Mouse (Mus musculus) heart, postnatal 10 days (tissue): Measurements from ENCODE around the gene F830045P16Rik. TPM values are rescaled to one million over a fixed set of nuclear protein-coding genes. Genes with fewer than 3 reads are reported as not detected.

ENCODE experiments used
- DNase-seq, 2 experiments: peaks; one replicate each; pipeline ENCODE4 v3.0.0; 2021
- intact Hi-C: fragments of 180-260 bp; cut with DNase I; formaldehyde crosslinking; loops from one replicate; pipeline ENCODE4 v1.15.1; 2025
- total RNA-seq, 2 experiments: library from RNA; stranded (reverse); gene quantifications; 2 replicates each; pipeline ENCODE4 v1.2.3; 2021

Gene F830045P16Rik
- total RNA-seq, 2 experiments from 2014 or later = not detected

GRCm38 (mm10) chr2:129546772-129547171 is 10.4 kb upstream of the F830045P16Rik start:
- intact Hi-C loops = no loop called here
- no peak for DNase-seq

GRCm38 (mm10) chr2:129545596-129545995 is 9.2 kb upstream of the F830045P16Rik start:
- peak; percentile 33 to 35 for DNase-seq
- intact Hi-C loops = no loop called here

- intact Hi-C loops = no loop called here
- no peak for DNase-seq
These were observed 8.5 kb upstream of the F830045P16Rik start for GRCm38 (mm10) chr2:129544919-129545318.

- intact Hi-C loops = no loop called here
- peak; percentile 35 to 50 for DNase-seq
These were observed 8.0 kb upstream of the F830045P16Rik start for GRCm38 (mm10) chr2:129544448-129544847.

- intact Hi-C loops = no loop called here
- DNase-seq = no peak
These were observed 3.6 kb upstream of the F830045P16Rik start for GRCm38 (mm10) chr2:129540036-129540435.

GRCm38 (mm10) chr2:129539175-129539574 is 2.8 kb upstream of the F830045P16Rik start:
- no peak for DNase-seq
- intact Hi-C loops = loop anchor here (5.0 kb wide), 2 partner anchors 37 to 53 kb away; partner anchors contain the start of gene Sirpa

GRCm38 (mm10) chr2:129537926-129538325 is 1.5 kb upstream of the F830045P16Rik start:
- peak; percentile 48 to 65 for DNase-seq
- intact Hi-C loops = loop anchor here (5.0 kb wide), 2 partner anchors 36 to 54 kb away; partner anchors contain the start of gene Sirpa

GRCm38 (mm10) chr2:129537360-129537759 is 958 bp upstream of the F830045P16Rik start:
- DNase-seq = no peak
- intact Hi-C loops = loop anchor here (5.0 kb wide), 2 partner anchors 35 to 55 kb away; partner anchors contain the start of gene Sirpa

GRCm38 (mm10) chr2:129536926-129537325 is 524 bp upstream of the F830045P16Rik start:
- intact Hi-C loops = loop anchor here (5.0 kb wide), 2 partner anchors 35 to 55 kb away; partner anchors contain the start of gene Sirpa
- DNase-seq = no peak

GRCm38 (mm10) chr2:129534886-129535591 is 1.4 kb downstream of the F830045P16Rik start:
- peak in 1 of 2 experiments; percentile 29 for DNase-seq
- intact Hi-C loops = loop anchor here (5.0 kb wide), 2 partner anchors 33 to 57 kb away; partner anchors contain the start of gene Sirpa

- peak in 1 of 2 experiments; percentile 30 for DNase-seq
- intact Hi-C loops = no loop called here
These were observed 4.5 kb downstream of the F830045P16Rik start for GRCm38 (mm10) chr2:129531890-129532289.

- intact Hi-C loops = no loop called here
- no peak for DNase-seq
These were observed 5.3 kb downstream of the F830045P16Rik start for GRCm38 (mm10) chr2:129531102-129531501.

- peak; percentile 77 to 83 for DNase-seq
- intact Hi-C loops = no loop called here
These were observed 6.8 kb downstream of the F830045P16Rik start for GRCm38 (mm10) chr2:129529297-129530209.

- intact Hi-C loops = no loop called here
- no peak for DNase-seq
These were observed 8.5 kb downstream of the F830045P16Rik start for GRCm38 (mm10) chr2:129527916-129528315.

- intact Hi-C loops = no loop called here
- DNase-seq = no peak
These were observed 10.1 kb downstream of the F830045P16Rik start for GRCm38 (mm10) chr2:129526322-129526721.

GRCm38 (mm10) chr2:129525644-129526043 is 10.8 kb downstream of the F830045P16Rik start:
- no peak for DNase-seq
- intact Hi-C loops = no loop called here

GRCm38 (mm10) chr2:129518526-129518925 is 17.9 kb downstream of the F830045P16Rik start:
- intact Hi-C loops = no loop called here
- DNase-seq = no peak

GRCm38 (mm10) chr2:129514923-129515920 is 21.2 kb downstream of the F830045P16Rik start:
- peak in 1 of 2 experiments; percentile 10 for DNase-seq
- intact Hi-C loops = no loop called here

GRCm38 (mm10) chr2:129514401-129514667 is 22.1 kb downstream of the F830045P16Rik start:
- DNase-seq = no peak
- intact Hi-C loops = no loop called here
